Mouse (Mus musculus): ENCODE data around the gene Popdc2.
A peak's percentile ranks its signal among the peaks of the same experiment; 100 is the strongest.

Popdc2 gene

GRCm38 (mm10) chr16:38376163-38376840, 14.3 kb downstream of the Popdc2 start:
- DNase-seq (ENCODE audit: low spot score) = peak; percentile 61

- DNase-seq (ENCODE audit: low spot score) = no peak
Measured at GRCm38 (mm10) chr16:38376841-38377249, 14.8 kb downstream of the Popdc2 start.

- DNase-seq (ENCODE audit: low spot score) = no peak
Measured at GRCm38 (mm10) chr16:38377546-38377945, 15.5 kb downstream of the Popdc2 start.

- DNase-seq (ENCODE audit: low spot score) = no peak
Measured at GRCm38 (mm10) chr16:38378591-38378990, 16.6 kb downstream of the Popdc2 start.

- no peak for DNase-seq (ENCODE audit: low spot score)
Measured at GRCm38 (mm10) chr16:38379088-38379487, 17.1 kb downstream of the Popdc2 start.

- no peak for DNase-seq (ENCODE audit: low spot score)
Measured at GRCm38 (mm10) chr16:38379493-38379892, 17.5 kb downstream of the Popdc2 start.

- no peak for DNase-seq (ENCODE audit: low spot score)
Measured at GRCm38 (mm10) chr16:38379926-38380325, 17.9 kb downstream of the Popdc2 start.

GRCm38 (mm10) chr16:38383683-38384082, 21.7 kb downstream of the Popdc2 start:
- DNase-seq (ENCODE audit: low spot score) = no peak

- DNase-seq (ENCODE audit: low spot score) = no peak
Measured at GRCm38 (mm10) chr16:38385184-38385634, 23.2 kb downstream of the Popdc2 start.

GRCm38 (mm10) chr16:38385700-38386099, 23.7 kb downstream of the Popdc2 start:
- no peak for DNase-seq (ENCODE audit: low spot score)

GRCm38 (mm10) chr16:38387389-38387788, 25.4 kb downstream of the Popdc2 start:
- DNase-seq (ENCODE audit: low spot score) = no peak

- DNase-seq (ENCODE audit: low spot score) = no peak
Measured at GRCm38 (mm10) chr16:38388757-38389156, 26.7 kb downstream of the Popdc2 start.

- no peak for DNase-seq (ENCODE audit: low spot score)
Measured at GRCm38 (mm10) chr16:38389284-38389893, 27.4 kb downstream of the Popdc2 start.

- no peak for DNase-seq (ENCODE audit: low spot score)
Measured at GRCm38 (mm10) chr16:38390322-38390721, 28.3 kb downstream of the Popdc2 start.

GRCm38 (mm10) chr16:38392126-38392894, 30.3 kb downstream of the Popdc2 start:
- peak; percentile 51 for DNase-seq (ENCODE audit: low spot score)

GRCm38 (mm10) chr16:38394191-38394618, 32.2 kb downstream of the Popdc2 start:
- no peak for DNase-seq (ENCODE audit: low spot score)

- DNase-seq (ENCODE audit: low spot score) = no peak
Measured at GRCm38 (mm10) chr16:38395060-38395730, 33.2 kb downstream of the Popdc2 start.

GRCm38 (mm10) chr16:38396155-38396554, 34.1 kb downstream of the Popdc2 start:
- peak; percentile 25 for DNase-seq (ENCODE audit: low spot score)

GRCm38 (mm10) chr16:38398266-38398665, 36.3 kb downstream of the Popdc2 start:
- DNase-seq (ENCODE audit: low spot score) = no peak

GRCm38 (mm10) chr16:38399076-38399475, 37.1 kb downstream of the Popdc2 start:
- no peak for DNase-seq (ENCODE audit: low spot score)

GRCm38 (mm10) chr16:38399531-38400231, 37.7 kb downstream of the Popdc2 start:
- DNase-seq (ENCODE audit: low spot score) = peak; percentile 47
